ENCODE assay signal across 12 mouse cellular contexts in genomic region chr19:58872381-58873259, GRCm38 (mm10).
"Had no signal": no experiment of that assay in that cellular context is flagged by ENCODE, and none has a peak within 500 bp of the region (broad histone marks: within the 10 kb centered on the region; RNA-seq: fewer than 3 reads in every experiment).

No protein-coding gene starts in this region.

- H3K27me3 ChIP-seq: liver, embryonic 15.5 days; stomach, embryonic 15.5 days had no signal

- H3K36me3 ChIP-seq: limb, embryonic 10.5 days; liver, embryonic 15.5 days; midbrain, embryonic 10.5 days; stomach, embryonic 15.5 days had no signal

- H3K27ac ChIP-seq: left cerebral cortex, adult 2 months; limb, embryonic 10.5 days; liver, embryonic 15.5 days; midbrain, embryonic 10.5 days; stomach, embryonic 15.5 days had no signal

- DNase-seq: kidney, postnatal 36 days; lung, embryonic 14.5 days; lung, postnatal 10 days; lung, postnatal 4 days; right cerebral cortex, postnatal 4 days; spleen, adult 18-20 months; thymus, postnatal 4 days had no signal

- H3K4me1 ChIP-seq: limb, embryonic 10.5 days; liver, embryonic 15.5 days; midbrain, embryonic 10.5 days; stomach, embryonic 15.5 days had no signal

- H3K4me3 ChIP-seq: left cerebral cortex, adult 2 months; limb, embryonic 10.5 days; liver, embryonic 15.5 days; midbrain, embryonic 10.5 days; stomach, embryonic 15.5 days had no signal
